Mouse (Mus musculus) small intestine, adult 2 months (tissue): ENCODE results near the gene Cdh23. TPM values are rescaled to one million over a fixed set of nuclear protein-coding genes. Genes with fewer than 3 reads are reported as not detected.

Experiments
- H3K27ac ChIP-seq: fragments of 200-500 bp; 2 replicates; pipeline ENCODE4 v1.5.1; 2012; ENCODE audit warnings: low read depth, low read length, control low read depth, inconsistent platforms; ENCODE audit not compliant: insufficient read depth
- H3K27me3 ChIP-seq: fragments of 200-500 bp; 2 replicates; pipeline ENCODE4 v1.6.1; 2012; ENCODE audit warnings: mild to moderate bottlenecking, moderate library complexity, low read length, inconsistent platforms; ENCODE audit not compliant: control insufficient read depth, insufficient read depth
- H3K36me3 ChIP-seq: fragments of 200-500 bp; 2 replicates; pipeline ENCODE4 v1.6.1; 2012; ENCODE audit warnings: mild to moderate bottlenecking, low read length, control low read depth, inconsistent platforms; ENCODE audit not compliant: control insufficient read depth, insufficient read depth
- H3K4me1 ChIP-seq: fragments of 200-500 bp; 2 replicates; pipeline ENCODE4 v1.6.1; 2012; ENCODE audit warnings: low read length, inconsistent platforms, mixed read lengths; ENCODE audit not compliant: control insufficient read depth, insufficient read depth, insufficient read length
- H3K4me3 ChIP-seq: fragments of 200-500 bp; 2 replicates; pipeline ENCODE4 v1.5.1; 2012; ENCODE audit warnings: low read depth, mild to moderate bottlenecking, control low read depth, inconsistent platforms, low read length, moderate library complexity
- CTCF ChIP-seq: fragments of 200-500 bp; IDR thresholded peaks from 2 replicates; pipeline ENCODE4 v1.5.1; 2012; ENCODE audit warnings: low read depth, mild to moderate bottlenecking, control low read depth, inconsistent platforms, low read length, moderate library complexity, mixed read lengths; ENCODE audit not compliant: insufficient replicate concordance, insufficient read length; ENCODE audit errors: extremely low read depth
- POLR2A ChIP-seq: fragments of 200-500 bp; IDR thresholded peaks from 2 replicates; pipeline ENCODE4 v1.6.1; 2012; ENCODE audit warnings: low read depth, mild to moderate bottlenecking, control low read depth, inconsistent platforms, low read length, moderate library complexity
- WGBS: fragments of 180-500 bp; shearing (Covaris S2); methylation state at CpG from one replicate; pipeline ENCODE4 v1.1.7; 2018; 5-methylcytosine and 5-hydroxymethylcytosine counted together
- polyA plus RNA-seq: library from polyadenylated mRNA; depleted of rRNA; stranded (reverse); fragments of >200 nt; gene quantifications from 2 replicates; pipeline ENCODE4 v1.2.3, GENCODE M21; 2012

Gene Cdh23
- polyA plus RNA-seq, 1 experiment, result 0.35 TPM

- 2% methylated on average over 54 of the region's 54 CpGs for WGBS
- H3K4me3 ChIP-seq, result peak within 1 kb of the TSS; percentile 91
- H3K36me3 ChIP-seq, result peaks cover 2% of the 10 kb centered on the region; the same call in 1 of the 2 replicates
- H3K4me1 ChIP-seq, result peaks cover 31% of the 10 kb centered on the region
- no peaks in the 10 kb centered on the region for H3K27me3 ChIP-seq
- TF ChIP-seq POLR2A (peak; percentile 62), CTCF (no peak; the same call in 1 of the 2 replicates)
- H3K27ac ChIP-seq, result peak within 1 kb of the TSS; percentile 78
These were observed 418.9 kb downstream of the Cdh23 start, which contains the start of gene Psap for GRCm38 (mm10) chr10:60277207-60278005. Psap (plus strand) TSS chr10:60277627.

GRCm38 (mm10) chr10:60273382-60273781 is 422.9 kb downstream of the Cdh23 start:
- H3K27me3 ChIP-seq, result no peaks in the 10 kb centered on the region
- H3K4me3 ChIP-seq, result no peak overlapping the region
- TF ChIP-seq POLR2A, result no peak
- TF ChIP-seq CTCF, result no peak
- no peak overlapping the region for H3K27ac ChIP-seq
- no peaks in the 10 kb centered on the region for H3K36me3 ChIP-seq
- peaks cover 4% of the 10 kb centered on the region; the same call in 1 of the 2 replicates for H3K4me1 ChIP-seq
- WGBS, result 85% methylated on average over 6 of the region's 6 CpGs

GRCm38 (mm10) chr10:60272241-60272640 is 424.0 kb downstream of the Cdh23 start:
- no peak for TF ChIP-seq POLR2A
- no peak for TF ChIP-seq CTCF
- 34% methylated on average over 6 of the region's 6 CpGs for WGBS
- H3K27me3 ChIP-seq, result no peaks in the 10 kb centered on the region
- no peak overlapping the region for H3K4me3 ChIP-seq
- H3K27ac ChIP-seq, result no peak overlapping the region
- H3K36me3 ChIP-seq, result no peaks in the 10 kb centered on the region
- H3K4me1 ChIP-seq, result peaks cover 4% of the 10 kb centered on the region; the same call in 1 of the 2 replicates

GRCm38 (mm10) chr10:60271015-60271414 is 425.3 kb downstream of the Cdh23 start:
- H3K4me3 ChIP-seq, result no peak overlapping the region
- H3K36me3 ChIP-seq, result no peaks in the 10 kb centered on the region
- 28% methylated on average over 6 of the region's 6 CpGs for WGBS
- H3K4me1 ChIP-seq, result peaks cover 4% of the 10 kb centered on the region; the same call in 1 of the 2 replicates
- no peaks in the 10 kb centered on the region for H3K27me3 ChIP-seq
- H3K27ac ChIP-seq, result no peak overlapping the region
- TF ChIP-seq POLR2A (no peak), CTCF (no peak)

DNA sequence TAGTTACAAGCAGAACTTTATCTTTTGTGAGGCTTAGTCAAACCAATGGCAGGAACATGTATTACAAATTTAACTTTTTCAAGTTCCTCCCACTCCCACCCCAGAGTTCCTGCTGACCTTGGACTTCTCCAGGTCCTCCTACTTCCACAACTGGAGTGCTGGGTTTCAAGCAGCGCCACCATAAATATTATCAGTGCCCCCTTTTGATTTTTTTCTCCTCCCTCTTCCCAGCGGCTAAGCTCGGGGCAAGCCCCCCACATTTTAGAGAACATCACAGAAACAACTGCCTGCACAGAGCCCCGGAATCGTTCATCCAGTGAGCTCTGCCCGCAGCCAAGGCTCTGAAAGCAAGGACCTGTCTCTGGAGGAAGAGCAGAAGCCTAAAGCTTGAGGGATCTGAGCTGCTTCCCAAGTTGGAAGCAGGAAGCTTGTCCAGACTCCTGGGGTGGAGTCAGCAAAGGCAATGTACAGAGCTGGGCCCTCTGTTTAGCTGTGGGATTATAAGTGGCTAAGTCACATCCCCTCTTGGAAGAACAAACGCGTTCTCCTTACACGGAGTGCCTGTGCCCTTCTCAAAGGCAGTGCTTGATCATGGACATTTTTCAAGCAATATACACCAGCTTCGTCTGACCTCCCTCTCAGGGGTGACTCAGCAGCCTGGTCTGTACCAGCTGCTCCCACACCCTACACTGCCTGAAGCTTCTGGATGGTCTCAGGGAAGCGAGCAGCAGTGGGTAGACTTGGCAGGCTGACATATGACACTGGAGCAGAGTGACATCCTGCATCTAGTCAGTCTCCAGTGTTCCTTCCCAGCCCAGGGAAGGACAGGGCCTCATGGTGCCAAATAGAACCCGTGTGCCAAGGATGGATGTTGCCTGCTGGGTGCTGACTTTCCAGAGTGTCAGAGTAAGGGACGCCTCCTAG is 426.9 kb downstream of the Cdh23 start:
- H3K36me3 ChIP-seq, result no peaks in the 10 kb centered on the region
- no peak overlapping the region for H3K4me3 ChIP-seq
- no peaks in the 10 kb centered on the region for H3K27me3 ChIP-seq
- peaks cover 4% of the 10 kb centered on the region; the same call in 1 of the 2 replicates for H3K4me1 ChIP-seq
- WGBS, result 69% methylated on average over 13 of the region's 13 CpGs
- H3K27ac ChIP-seq, result peak overlapping the region; percentile 18; the same call in 1 of the 2 replicates
- no peak for TF ChIP-seq POLR2A
- TF ChIP-seq CTCF, result no peak

DNA sequence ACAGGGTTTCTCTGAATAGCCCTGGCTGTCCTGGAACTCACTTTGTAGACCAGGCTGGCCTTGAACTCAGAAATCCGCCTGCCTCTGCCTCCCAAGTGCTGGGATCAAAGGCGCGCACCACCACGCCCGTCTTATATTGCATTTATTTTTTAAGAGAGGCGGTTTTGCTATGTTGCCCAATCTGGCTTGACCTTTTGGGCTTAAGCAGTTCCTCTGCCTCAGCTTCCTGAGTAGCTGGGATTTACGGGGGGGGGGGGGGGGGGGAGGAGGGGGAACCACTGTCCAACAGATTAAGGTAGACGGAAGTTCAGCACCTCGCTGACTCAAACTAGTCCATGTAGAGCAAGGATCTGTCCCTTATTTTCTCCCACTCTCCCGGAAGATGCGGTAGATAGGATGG is 427.6 kb downstream of the Cdh23 start:
- TF ChIP-seq CTCF (no peak), POLR2A (no peak)
- H3K4me1 ChIP-seq, result peaks cover 4% of the 10 kb centered on the region; the same call in 1 of the 2 replicates
- 80% methylated on average over 11 of the region's 11 CpGs for WGBS
- H3K4me3 ChIP-seq, result no peak overlapping the region
- no peak overlapping the region; the same call in 1 of the 2 replicates for H3K27ac ChIP-seq
- H3K36me3 ChIP-seq, result no peaks in the 10 kb centered on the region
- no peaks in the 10 kb centered on the region for H3K27me3 ChIP-seq
